Mouse (Mus musculus): ENCODE results near the gene Gch1. TPM values are rescaled to one million over a fixed set of nuclear protein-coding genes. Genes with fewer than 3 reads are reported as not detected.
"Not testable (repeated sequence)": the region's sequence is repeated elsewhere in the genome, so short reads cannot be mapped to it uniquely, and the experiment has no call there.

Gch1 gene
- total and polyA plus RNA-seq, 2 experiments from 2014 or later = 5.6 to 10.2 TPM

DNA sequence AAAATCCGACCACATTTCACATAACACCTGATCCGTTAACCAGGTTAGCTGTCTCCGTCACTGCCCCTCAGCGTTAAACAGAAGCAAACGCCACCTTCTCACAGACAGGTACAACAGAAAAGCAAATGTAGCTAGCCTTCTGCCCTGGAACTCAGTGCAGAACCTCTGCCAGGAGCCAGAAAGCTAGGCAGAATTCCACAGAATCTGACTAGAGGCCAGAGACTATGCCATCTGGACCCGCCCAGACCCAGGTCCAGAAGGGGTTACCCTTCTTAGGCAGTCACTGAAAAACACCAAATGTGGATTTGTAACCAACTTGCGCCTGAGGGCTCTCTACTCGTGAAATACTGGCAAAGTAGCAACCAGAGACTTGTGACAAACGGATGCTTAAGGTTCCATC lies 77.9 kb downstream of the Gch1 start:
- Histone ChIP-seq H3K9ac (replicated peaks; ENCODE audit: low read depth, low read length) (no peak overlapping the region), H3K27ac (ENCODE audit: low read depth) (no peak overlapping the region), H3K9me3 (replicated peaks; ENCODE audit: control insufficient read depth, low read length) (no peaks in the 10 kb centered on the region), H3K27me3 (ENCODE audit: control insufficient read depth, insufficient read depth, low read length) (no peaks in the 10 kb centered on the region), H3K4me1 (ENCODE audit: control insufficient read depth, insufficient read depth) (no peaks in the 10 kb centered on the region; the same call in 1 of the 2 replicates), H3K36me3 (replicated peaks; ENCODE audit: control insufficient read depth, insufficient read depth, low read length) (peaks cover 8% of the 10 kb centered on the region), H3K4me2 (ENCODE audit: low read depth, low read length) (no peak overlapping the region), H3K4me3 (ENCODE audit: low read depth, low read length) (no peak overlapping the region)
- DNase-seq (ENCODE audit: low spot score) (no peak), ATAC-seq (ENCODE audit: insufficient read depth, low read depth) (no peak)
- TF ChIP-seq EP300 (IDR thresholded peaks at IDR 0.05; ENCODE audit: low read depth) (no peak), CTCF (IDR thresholded peaks at IDR 0.05; ENCODE audit: low read depth) (no peak)
- WGBS = 52% methylated on average over 9 of the region's 9 CpGs

DNA sequence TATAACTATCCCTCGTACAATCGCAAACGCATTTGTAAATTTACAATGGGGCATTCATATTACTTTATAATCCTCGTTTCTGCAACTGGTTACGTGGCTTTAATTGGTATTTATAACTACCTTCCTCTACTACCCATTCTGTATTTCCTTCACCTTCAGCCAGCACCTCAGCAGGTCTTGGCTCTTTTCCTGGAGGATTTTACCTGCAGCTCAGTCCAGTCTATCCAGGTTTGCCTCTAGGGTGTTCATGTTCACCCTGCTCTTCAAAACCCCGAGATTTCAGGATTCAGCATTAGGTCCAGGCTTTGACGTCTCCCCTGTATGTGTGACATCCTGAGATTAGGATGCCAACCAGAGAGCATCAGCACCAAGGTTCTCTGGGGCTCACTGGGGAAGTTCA lies 78.8 kb downstream of the Gch1 start:
- not testable (repeated sequence) for H3K4me1 ChIP-seq (ENCODE audit: control insufficient read depth, insufficient read depth); H3K4me2 ChIP-seq (ENCODE audit: low read depth, low read length); H3K9me3 ChIP-seq (replicated peaks; ENCODE audit: control insufficient read depth, low read length); ATAC-seq (ENCODE audit: insufficient read depth, low read depth); H3K9ac ChIP-seq (replicated peaks; ENCODE audit: low read depth, low read length); H3K4me3 ChIP-seq (ENCODE audit: low read depth, low read length); H3K27me3 ChIP-seq (ENCODE audit: control insufficient read depth, insufficient read depth, low read length); DNase-seq (ENCODE audit: low spot score); H3K27ac ChIP-seq (ENCODE audit: low read depth)
- 79% methylated on average over 6 of the region's 7 CpGs for WGBS
- peaks cover 15% of the 10 kb centered on the region for H3K36me3 ChIP-seq (replicated peaks; ENCODE audit: control insufficient read depth, insufficient read depth, low read length)

DNA sequence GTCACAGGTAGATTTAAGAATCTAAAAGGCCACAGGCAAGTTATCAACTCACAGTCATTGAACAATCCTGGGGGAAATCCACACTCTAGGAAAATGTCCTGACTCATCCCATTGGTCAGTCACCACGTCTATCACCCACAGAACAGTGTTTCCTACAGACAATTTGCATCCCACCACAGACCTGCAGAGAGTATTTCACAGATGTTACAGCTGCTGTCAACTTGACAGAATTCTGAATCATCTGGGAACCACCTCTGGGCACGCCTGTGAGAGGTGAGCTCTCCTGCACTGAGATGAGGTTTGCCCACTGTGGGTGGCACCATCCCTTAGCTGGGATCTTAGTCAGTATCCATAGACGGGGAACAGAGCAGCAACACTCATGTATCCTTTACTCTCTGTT lies 81.8 kb downstream of the Gch1 start:
- Histone ChIP-seq H3K27ac (ENCODE audit: low read depth) (no peak overlapping the region), H3K4me1 (ENCODE audit: control insufficient read depth, insufficient read depth) (no peaks in the 10 kb centered on the region; the same call in 1 of the 2 replicates), H3K9me3 (replicated peaks; ENCODE audit: control insufficient read depth, low read length) (no peaks in the 10 kb centered on the region), H3K27me3 (ENCODE audit: control insufficient read depth, insufficient read depth, low read length) (no peaks in the 10 kb centered on the region), H3K36me3 (replicated peaks; ENCODE audit: control insufficient read depth, insufficient read depth, low read length) (peaks cover 15% of the 10 kb centered on the region), H3K4me2 (ENCODE audit: low read depth, low read length) (no peak overlapping the region), H3K9ac (replicated peaks; ENCODE audit: low read depth, low read length) (no peak overlapping the region), H3K4me3 (ENCODE audit: low read depth, low read length) (no peak overlapping the region)
- DNase-seq (ENCODE audit: low spot score) (no peak), ATAC-seq (ENCODE audit: insufficient read depth, low read depth) (no peak)
- 83% methylated on average over 3 of the region's 3 CpGs for WGBS
- no peak for TF ChIP-seq CTCF (IDR thresholded peaks at IDR 0.05; ENCODE audit: low read depth)
- no peak for TF ChIP-seq EP300 (IDR thresholded peaks at IDR 0.05; ENCODE audit: low read depth)

DNA sequence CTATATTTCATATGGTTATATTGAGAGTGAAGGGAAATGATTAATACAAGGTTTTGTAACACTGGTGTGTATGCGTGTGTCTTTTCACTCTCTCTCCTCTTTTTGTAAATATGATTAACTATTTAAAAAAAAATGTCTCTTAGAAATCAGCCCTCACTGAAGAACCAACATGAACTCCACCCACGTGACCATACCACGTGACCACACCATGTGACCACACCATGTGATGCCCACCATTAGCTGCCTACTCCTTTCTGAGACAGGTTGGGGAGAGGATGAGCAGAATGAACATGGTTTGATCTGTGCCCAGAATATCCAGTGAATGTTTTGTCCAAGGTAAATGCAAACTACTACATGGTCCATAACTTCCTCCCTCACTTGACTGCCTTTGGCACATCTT lies 83.5 kb downstream of the Gch1 start:
- ATAC-seq (ENCODE audit: insufficient read depth, low read depth) = no peak
- H3K9ac ChIP-seq (replicated peaks; ENCODE audit: low read depth, low read length) = no peak overlapping the region
- H3K4me1 ChIP-seq (ENCODE audit: control insufficient read depth, insufficient read depth) = no peaks in the 10 kb centered on the region; the same call in 1 of the 2 replicates
- H3K9me3 ChIP-seq (replicated peaks; ENCODE audit: control insufficient read depth, low read length) = no peaks in the 10 kb centered on the region
- no peak for DNase-seq (ENCODE audit: low spot score)
- TF ChIP-seq CTCF (IDR thresholded peaks at IDR 0.05; ENCODE audit: low read depth) (no peak), EP300 (IDR thresholded peaks at IDR 0.05; ENCODE audit: low read depth) (no peak)
- H3K4me3 ChIP-seq (ENCODE audit: low read depth, low read length) = no peak overlapping the region
- 91% methylated on average over 3 of the region's 3 CpGs for WGBS
- H3K27me3 ChIP-seq (ENCODE audit: control insufficient read depth, insufficient read depth, low read length) = no peaks in the 10 kb centered on the region
- H3K4me2 ChIP-seq (ENCODE audit: low read depth, low read length) = no peak overlapping the region
- H3K27ac ChIP-seq (ENCODE audit: low read depth) = no peak overlapping the region
- peaks cover 19% of the 10 kb centered on the region for H3K36me3 ChIP-seq (replicated peaks; ENCODE audit: control insufficient read depth, insufficient read depth, low read length)

DNA sequence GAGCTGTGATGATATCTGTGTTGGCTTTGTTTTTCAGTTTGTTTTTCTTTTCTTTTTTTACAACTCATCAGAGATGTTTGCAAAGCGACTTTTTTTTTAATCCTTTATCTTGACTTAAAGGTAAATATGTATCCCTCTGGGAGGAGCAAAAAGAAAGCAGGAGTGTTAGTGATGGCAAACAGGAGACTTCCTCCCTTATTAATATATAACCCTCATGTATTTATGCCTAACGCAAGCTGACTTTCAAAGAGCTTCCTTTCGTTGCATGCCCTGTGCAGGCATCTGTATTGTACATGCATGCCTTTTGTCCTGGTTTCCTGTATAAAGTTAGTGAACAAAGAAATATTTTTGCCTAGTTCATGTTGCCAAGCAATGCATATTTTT lies 84.0 kb downstream of the Gch1 start:
- DNase-seq (ENCODE audit: low spot score) (no peak), ATAC-seq (ENCODE audit: insufficient read depth, low read depth) (no peak)
- H3K9me3 ChIP-seq (replicated peaks; ENCODE audit: control insufficient read depth, low read length) = no peaks in the 10 kb centered on the region
- no peak overlapping the region for H3K4me3 ChIP-seq (ENCODE audit: low read depth, low read length)
- no peaks in the 10 kb centered on the region for H3K27me3 ChIP-seq (ENCODE audit: control insufficient read depth, insufficient read depth, low read length)
- H3K27ac ChIP-seq (ENCODE audit: low read depth) = no peak overlapping the region
- TF ChIP-seq EP300 (IDR thresholded peaks at IDR 0.05; ENCODE audit: low read depth) (no peak), CTCF (IDR thresholded peaks at IDR 0.05; ENCODE audit: low read depth) (no peak)
- no peak overlapping the region for H3K4me2 ChIP-seq (ENCODE audit: low read depth, low read length)
- H3K9ac ChIP-seq (replicated peaks; ENCODE audit: low read depth, low read length) = no peak overlapping the region
- H3K4me1 ChIP-seq (ENCODE audit: control insufficient read depth, insufficient read depth) = no peaks in the 10 kb centered on the region; the same call in 1 of the 2 replicates
- peaks cover 25% of the 10 kb centered on the region for H3K36me3 ChIP-seq (replicated peaks; ENCODE audit: control insufficient read depth, insufficient read depth, low read length)
- WGBS = 70% methylated on average over 3 of the region's 3 CpGs
